Mouse (Mus musculus) heart, postnatal 4 days (tissue): ENCODE results near the gene Golt1a. TPM values are rescaled to one million over a fixed set of nuclear protein-coding genes. Genes with fewer than 3 reads are reported as not detected.

Source experiments
- DNase-seq: peaks from one replicate; pipeline ENCODE4 v3.0.0; 2021
- total RNA-seq, 2 experiments: library from RNA; stranded (reverse); gene quantifications; 2 replicates each; pipeline ENCODE4 v1.2.3; 2021

The Golt1a gene
- total RNA-seq: not detected

GRCm38 (mm10) chr1:133309652-133310267 is at the start of gene Golt1a:
Gene Golt1a (plus strand): TSS chr1:133309800.
- no peak for DNase-seq

DNA sequence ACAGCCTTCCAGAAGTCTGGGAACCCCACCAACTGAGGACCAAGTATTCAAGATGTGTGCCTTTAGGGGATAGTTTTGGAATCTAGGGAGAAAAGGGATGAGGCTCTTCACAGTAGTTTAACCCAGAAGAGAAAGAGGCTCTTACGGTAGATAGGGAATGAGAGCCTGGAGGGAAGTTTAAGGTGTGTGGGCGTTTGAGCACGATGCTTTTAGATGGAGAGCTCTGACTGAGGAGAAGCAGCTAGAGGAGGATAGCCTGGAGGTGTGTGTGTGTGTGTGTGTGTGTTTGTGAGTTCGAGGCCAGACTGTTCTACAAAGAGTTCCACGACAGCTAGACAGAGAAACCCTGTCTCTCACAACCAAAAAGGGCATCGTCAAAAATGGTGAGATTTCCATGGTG is 47.0 kb upstream of the Golt1a start:
- no peak for DNase-seq

DNA sequence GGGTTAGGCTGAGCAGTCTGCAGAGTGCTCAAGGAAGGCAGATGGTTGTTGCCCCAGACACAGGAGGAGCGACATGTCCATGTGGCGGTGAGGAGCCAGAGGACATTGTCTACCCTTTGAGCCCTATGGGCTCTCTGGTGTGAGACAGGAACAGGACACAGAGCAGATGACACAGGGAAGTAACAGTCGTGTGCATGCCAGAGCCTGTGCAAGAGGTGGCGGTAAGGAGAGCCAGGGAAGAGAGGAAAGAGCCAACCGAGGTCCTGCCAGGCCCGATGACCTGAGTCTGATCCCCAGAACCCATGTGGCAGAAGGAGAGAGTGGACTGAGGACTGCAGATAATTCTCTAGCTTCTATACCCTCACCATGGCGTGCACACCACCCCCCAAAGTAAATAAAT is 46.5 kb upstream of the Golt1a start:
- DNase-seq: no peak

DNA sequence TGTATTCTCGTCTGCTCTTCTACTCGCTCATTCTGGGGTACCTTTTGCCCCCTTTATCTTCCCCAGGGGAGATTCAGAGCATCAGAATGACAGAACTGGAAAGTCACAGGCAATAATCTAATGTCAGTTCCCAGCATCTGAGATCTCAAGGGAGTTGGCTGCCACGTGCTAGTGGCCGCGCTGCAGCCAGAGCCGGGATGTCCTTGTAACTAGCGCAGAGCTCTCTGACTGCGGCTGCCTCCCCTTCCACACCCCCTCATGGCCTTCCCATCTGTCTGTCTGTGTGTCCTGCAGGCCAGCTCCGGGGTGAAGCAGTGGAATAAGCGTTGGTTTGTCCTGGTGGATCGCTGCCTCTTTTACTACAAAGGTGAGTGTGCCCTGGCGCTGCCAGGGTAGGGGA is 45.2 kb upstream of the Golt1a start:
- DNase-seq: no peak

DNA sequence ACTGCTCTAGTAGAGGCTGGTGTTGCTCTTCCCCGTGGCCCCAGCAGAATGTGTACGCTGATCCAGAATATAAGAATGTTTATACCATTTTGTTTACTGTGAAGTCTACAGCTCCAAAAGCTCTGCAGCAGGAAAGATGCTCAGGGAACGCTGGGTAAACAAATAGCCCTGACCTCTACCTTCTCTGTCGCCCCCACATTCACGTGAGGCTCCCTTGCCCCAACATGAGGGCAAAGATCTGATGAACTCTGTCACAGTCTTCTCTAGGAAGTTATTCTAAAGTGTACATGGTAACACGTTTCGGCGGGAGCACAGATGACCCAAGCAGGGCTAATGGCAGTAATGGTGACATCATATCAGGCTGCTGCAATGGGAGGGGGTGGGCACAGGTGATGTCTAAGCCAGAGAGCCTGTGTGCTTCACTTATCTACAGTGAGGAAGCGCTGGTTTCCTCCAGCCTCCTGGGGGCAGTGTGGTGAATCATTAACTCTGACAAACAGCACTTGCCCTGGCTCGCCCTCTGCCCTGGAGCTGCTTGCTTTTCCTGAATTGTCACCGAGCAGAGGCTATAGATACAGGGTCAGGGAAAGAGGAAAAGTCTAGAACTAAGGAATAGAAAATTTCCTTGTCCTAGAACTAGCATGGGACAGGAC is 44.4 kb upstream of the Golt1a start:
- no peak for DNase-seq

DNA sequence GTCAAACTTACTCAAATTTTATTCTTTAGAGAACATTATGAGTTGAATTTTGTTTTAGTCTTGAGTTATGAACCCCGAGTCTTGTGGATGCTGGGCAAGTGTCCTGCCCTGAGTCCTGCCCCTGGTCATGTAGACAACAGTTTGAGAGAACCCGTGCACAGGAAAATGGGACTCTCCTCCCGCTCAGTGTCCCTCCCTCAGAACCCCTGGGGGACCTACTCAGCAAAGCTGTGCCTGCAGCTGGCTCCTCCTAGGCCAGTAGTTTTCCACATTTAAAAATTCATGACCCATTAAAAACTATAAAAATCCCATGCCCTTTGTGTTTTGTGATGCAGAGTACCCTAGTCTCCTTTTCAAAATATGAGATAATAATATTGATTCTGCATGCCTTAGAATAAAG is 42.5 kb upstream of the Golt1a start:
- no peak for DNase-seq

GRCm38 (mm10) chr1:133267813-133268492 is 41.6 kb upstream of the Golt1a start:
- no peak for DNase-seq

DNA sequence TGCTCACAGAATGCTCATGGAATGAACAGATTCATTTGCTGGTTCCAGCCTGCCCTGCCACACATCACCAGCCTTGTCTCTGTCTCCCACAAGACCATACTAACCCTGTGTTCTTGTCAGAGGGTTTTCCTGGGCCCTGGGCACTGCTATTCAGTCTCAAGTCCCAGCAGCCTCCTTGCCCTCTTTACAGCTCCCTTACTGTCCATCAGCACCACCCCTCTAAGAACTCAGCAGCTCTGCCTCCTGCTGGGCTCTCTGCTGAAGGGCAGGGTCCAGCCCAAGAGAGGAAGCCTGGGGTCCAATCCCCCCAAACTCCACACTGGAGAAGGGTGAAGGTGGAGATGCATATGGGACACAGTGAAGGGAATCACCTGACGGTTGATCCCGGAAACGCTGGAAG is 41.1 kb upstream of the Golt1a start:
- DNase-seq: no peak

- no peak for DNase-seq
These were observed 39.3 kb upstream of the Golt1a start for GRCm38 (mm10) chr1:133270336-133270735.

DNA sequence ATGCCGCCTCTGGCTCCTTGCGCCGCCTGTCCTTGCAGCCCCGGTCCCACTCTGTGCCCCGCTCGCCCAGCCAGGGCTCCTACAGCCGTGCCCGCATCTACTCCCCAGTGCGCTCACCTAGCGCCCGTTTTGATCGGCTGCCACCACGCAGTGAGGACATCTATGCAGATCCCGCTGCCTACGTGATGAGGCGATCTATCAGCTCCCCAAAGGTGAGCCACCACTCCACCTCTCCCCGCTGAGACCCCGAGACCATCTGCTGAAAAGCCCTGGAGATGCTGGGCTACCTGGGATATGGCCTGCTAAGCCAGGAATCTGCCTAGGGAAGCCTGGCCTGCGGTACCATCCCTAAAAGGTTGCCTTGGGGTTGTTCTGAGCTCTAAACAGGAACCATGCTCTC is 35.4 kb upstream of the Golt1a start:
- DNase-seq: no peak

DNA sequence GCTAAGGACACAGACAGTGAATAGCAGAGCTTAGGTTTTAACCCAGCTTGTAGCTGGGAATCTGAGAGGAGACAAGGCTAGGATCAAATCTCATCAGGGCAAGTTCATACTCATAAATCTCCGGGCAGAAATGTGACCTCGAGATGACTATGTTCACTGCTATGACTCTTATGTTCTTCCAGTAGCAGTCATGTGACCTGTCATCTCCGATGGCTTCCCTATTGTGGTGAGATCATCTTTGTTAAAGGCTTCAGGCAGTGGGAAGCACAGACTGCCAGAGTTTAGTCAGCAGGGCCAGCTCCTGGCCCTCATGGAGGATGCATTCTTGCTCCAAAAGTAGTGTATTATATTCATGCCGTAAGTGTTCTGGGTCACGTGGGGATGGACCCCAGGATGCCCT is 32.6 kb upstream of the Golt1a start:
- no peak for DNase-seq

- DNase-seq: no peak
These were observed 31.1 kb upstream of the Golt1a start for GRCm38 (mm10) chr1:133278539-133278938.

- DNase-seq: no peak
These were observed 30.5 kb upstream of the Golt1a start for GRCm38 (mm10) chr1:133278946-133279631.

- no peak for DNase-seq
These were observed 29.9 kb upstream of the Golt1a start for GRCm38 (mm10) chr1:133279632-133280093.

- no peak for DNase-seq
These were observed 29.1 kb upstream of the Golt1a start for GRCm38 (mm10) chr1:133280537-133280936.

DNA sequence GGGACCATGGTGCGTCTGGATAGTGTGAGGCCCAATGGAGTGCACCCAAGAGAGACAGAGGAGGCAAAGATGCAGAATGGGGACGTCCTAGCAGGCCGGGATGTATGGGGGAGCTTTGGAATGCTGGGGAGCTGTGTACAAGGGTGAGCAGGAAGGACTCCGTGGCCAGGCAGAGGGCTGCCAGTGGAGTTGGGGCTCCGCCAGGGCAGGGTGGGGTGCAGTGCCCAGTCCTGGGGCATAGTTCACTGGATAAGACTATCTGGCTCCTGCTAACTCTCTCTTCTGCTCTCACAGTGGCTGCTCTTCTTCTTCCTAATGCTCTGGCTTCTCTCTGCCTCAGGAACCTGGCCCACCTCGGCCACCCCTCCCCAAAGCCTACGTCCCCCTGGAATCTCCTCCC is 23.7 kb upstream of the Golt1a start:
- no peak for DNase-seq

DNA sequence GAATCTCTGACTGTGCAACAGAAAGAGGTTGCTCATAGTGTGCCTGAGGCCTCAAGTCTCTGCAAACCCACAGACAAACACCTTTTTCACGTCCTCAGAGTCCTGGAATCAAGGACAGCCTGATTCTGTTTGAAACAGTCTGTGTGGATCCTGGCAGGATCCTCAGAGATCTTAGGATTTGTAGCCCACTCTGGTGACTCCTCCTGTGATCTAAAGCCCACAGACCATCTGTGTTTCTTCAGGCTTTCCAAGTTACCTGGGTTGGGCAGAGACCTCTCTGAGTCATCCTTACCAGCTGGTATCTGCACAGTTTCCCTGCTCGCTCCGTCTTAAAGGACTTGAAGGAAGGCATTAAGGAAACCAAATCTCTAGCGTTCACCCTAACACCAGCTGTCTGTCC is 22.5 kb upstream of the Golt1a start:
- DNase-seq: no peak

DNA sequence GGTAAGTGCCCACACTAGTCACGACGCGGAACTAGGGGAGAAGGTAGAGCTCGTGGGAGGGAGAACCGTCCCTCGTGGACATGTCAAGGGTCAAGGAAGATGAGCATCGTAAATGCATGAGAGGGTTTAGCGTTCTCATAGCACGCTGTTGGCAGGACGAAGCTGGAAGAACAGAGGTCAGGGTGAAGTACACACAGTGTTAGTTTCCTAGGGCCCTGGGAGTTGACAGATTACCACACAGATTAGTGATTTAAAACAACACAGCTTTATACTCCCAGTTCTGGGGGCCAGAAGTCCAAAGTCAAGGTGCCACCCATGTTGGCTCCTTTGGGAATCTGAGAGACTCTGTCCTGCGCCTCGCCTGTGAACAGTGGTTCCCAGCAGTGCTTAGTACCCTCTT is 21.7 kb upstream of the Golt1a start:
- no peak for DNase-seq

DNA sequence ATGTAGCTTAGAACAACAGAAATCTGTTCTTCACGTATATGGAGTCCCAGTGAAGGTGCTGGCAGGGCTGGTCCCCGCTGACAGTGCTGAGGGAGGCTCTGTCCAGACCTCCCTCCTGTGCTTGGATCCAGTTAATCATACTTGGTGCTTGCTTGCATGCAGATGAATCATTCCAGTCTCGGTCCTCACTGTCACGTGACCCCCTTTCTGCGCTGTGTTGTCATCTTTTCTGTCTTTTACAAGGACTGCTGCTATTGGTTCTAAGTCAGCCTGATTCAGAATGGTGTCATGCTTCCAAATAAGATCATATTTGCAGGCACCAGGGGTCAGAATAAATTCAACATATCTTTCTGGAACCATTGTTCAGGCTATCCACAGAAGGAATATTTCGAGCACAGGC is 17.7 kb upstream of the Golt1a start:
- DNase-seq: no peak

DNA sequence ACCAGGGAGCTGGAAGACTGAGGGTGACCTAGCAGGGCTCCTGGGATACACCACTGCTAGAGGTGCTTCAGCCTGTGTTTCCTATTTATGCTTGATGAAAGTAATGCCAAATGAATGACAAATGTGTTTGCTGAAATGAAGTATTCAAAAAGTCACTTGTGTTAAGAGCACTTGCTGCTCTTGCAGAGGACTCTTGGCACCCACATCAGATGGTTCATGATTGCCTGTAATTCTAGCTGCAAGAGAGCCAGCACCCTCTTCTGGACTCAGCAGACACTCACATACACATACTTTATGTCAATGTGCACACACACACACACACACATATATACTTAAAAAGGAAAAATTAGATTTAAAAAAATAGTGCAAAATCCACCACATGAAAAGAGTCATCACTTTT is 17.0 kb upstream of the Golt1a start:
- DNase-seq: no peak

GRCm38 (mm10) chr1:133296376-133296775 is 13.2 kb upstream of the Golt1a start:
- DNase-seq: peak; percentile 83

DNA sequence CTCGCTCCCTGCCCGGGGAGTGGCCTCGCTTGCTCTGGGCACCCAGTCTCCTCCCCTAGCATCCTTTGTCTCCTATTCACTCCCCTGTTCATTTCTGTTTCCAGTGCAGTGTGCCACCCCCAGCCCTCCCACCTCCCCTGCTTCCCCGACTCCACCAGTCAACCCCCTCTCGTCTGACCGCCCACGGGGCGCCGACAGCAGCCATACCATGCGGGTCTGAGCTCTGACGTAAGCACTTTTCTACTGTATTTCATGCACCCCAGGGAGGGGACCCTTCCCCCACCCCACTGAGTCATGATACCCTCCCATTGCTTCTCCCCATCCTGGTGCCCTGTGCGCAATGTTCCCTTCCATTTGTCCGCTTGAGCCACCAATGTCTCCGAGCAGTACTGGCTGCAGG is 10.8 kb upstream of the Golt1a start:
- DNase-seq: no peak

DNA sequence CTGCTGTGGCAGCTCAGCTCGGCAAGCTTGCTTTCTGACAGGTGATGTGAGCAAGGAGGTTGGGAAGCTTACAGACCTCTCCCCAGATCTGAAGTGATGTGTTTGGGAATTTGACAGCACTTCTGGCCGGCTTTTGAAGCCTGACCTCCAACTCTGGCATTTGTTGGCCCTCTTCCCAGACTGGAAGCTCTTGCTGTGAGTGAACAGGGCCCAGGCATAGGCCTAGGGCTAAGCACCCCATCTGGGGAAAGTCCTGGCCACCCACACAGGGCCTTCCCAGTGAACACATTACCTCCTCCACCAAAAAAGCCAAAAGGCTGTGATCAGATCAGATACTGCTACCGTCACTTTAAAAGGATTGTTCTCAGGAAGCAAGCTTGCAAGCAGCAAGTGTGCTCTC is 7.1 kb upstream of the Golt1a start:
- peak; percentile 82 for DNase-seq
